Mouse (Mus musculus): Measurements from ENCODE around the gene Gm3415. TPM values are rescaled to one million over a fixed set of nuclear protein-coding genes. Genes with fewer than 3 reads are reported as not detected.
"Not testable (repeated sequence)": the region's sequence is repeated elsewhere in the genome, so short reads cannot be mapped to it uniquely, and the experiment has no call there.

The Gm3415 gene
- total RNA-seq, 2 experiments from 2014 or later, result not detected

- DNase-seq (ENCODE audit: low spot score in 2 of 2), result peak; percentile 48 to 70
- intact Hi-C loops (cut with DNase I), result no loop called here
Measured at GRCm38 (mm10) chr5:146598215-146599119, 42.5 kb downstream of the Gm3415 start.

GRCm38 (mm10) chr5:146599216-146599615 lies 43.3 kb downstream of the Gm3415 start:
- intact Hi-C loops (cut with DNase I); DNase-seq (ENCODE audit: low spot score in 2 of 2): not testable (repeated sequence)

- no peak for DNase-seq (ENCODE audit: low spot score in 2 of 2)
- intact Hi-C loops (cut with DNase I), result no loop called here
Measured at GRCm38 (mm10) chr5:146599970-146600369, 44.0 kb downstream of the Gm3415 start.

- no peak for DNase-seq (ENCODE audit: low spot score in 2 of 2)
- intact Hi-C loops (cut with DNase I), result no loop called here
Measured at GRCm38 (mm10) chr5:146606221-146606620, 50.3 kb downstream of the Gm3415 start.

GRCm38 (mm10) chr5:146606895-146607294 lies 51.0 kb downstream of the Gm3415 start:
- DNase-seq (ENCODE audit: low spot score in 2 of 2), result no peak
- intact Hi-C loops (cut with DNase I), result no loop called here

GRCm38 (mm10) chr5:146607816-146608215 lies 51.9 kb downstream of the Gm3415 start:
- no peak for DNase-seq (ENCODE audit: low spot score in 2 of 2)
- intact Hi-C loops (cut with DNase I), result no loop called here

Other genes starting within 250 kb of the Gm3415 start
- 10 to 100 TPM; 82.5 to 90.7 TPM for gene Wasf3, start 171.2 kb upstream of the Gm3415 start, total RNA-seq (2021)
- not detected for gene Gm6408, start 74.2 kb upstream of the Gm3415 start, total RNA-seq (2021)
- not detected for gene Gm6370, start 64.8 kb upstream of the Gm3415 start, total RNA-seq (2021)
- gene 4930449I24Rik, start 53.7 kb upstream of the Gm3415 start, total RNA-seq (2021), result not detected
- not detected for gene Gm3402, start 42.0 kb upstream of the Gm3415 start, total RNA-seq (2021)
- not detected for gene Gm3404, start 30.3 kb upstream of the Gm3415 start, total RNA-seq (2021)
- not detected for gene Gm3409, start 18.5 kb upstream of the Gm3415 start, total RNA-seq (2021)
- gene Gpr12, start 29.1 kb downstream of the Gm3415 start, total RNA-seq (2021), result 10 to 100 TPM; 41.5 to 50.8 TPM
- gene Usp12, start 238.9 kb downstream of the Gm3415 start, total RNA-seq (2021), result 10 to 100 TPM; 53.9 to 58.6 TPM

Measured in left cerebral cortex, postnatal 14 days (tissue).